Mouse (Mus musculus): ENCODE results near the gene Tmem8b. TPM values are rescaled to one million over a fixed set of nuclear protein-coding genes. Genes with fewer than 3 reads are reported as not detected.
A peak's percentile ranks its signal among the peaks of the same experiment; 100 is the strongest.

Tmem8b gene
- polyA plus RNA-seq, 1 experiment: 5.0 TPM

DNA sequence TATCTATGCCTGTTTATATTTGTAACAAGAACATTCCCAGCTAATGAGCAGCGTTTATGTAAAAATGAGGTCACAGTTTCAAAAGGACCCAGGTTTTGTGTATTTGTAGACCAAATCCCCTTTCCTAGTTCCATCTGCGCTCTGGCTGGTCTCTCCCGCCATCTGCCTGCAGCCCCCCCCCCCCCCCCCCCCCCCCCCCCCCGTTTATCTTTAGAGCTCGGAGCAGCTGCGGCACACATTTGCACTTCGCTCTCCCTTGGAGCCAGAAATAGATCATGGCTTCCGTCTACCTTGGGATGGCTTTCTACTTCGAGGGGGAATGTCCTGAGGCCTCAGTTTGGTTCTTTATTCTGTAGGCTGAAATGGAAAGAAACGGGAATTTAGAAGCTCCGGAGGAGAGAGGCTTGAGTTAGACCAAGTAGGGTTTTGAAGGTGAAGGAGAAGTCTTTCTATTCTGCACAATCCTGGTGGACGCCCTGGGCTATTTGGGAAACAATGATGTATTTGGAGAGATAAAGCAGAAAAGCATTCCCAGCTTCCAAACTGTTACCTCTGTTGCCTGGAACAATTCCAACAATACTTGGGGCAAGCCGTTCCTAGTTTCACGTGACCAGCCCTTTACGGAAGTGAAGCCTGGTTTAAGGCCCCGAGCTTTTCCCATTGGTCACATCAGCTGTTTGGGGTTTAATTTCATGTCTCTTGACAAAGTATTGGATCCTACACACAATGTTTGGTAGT lies 51.9 kb downstream of the Tmem8b start:
- H3K27me3 ChIP-seq (ENCODE audit: control insufficient read depth, insufficient read depth, low read length, poor library complexity, severe bottlenecking): no peaks in the 10 kb centered on the region
- H3K9ac ChIP-seq (ENCODE audit: low read depth, poor library complexity, severe bottlenecking): no peak overlapping the region
- H3K4me3 ChIP-seq (ENCODE audit: low read depth, low read length): no peak overlapping the region
- H3K9me3 ChIP-seq (replicated peaks; ENCODE audit: control insufficient read depth, insufficient read depth, low read length, poor library complexity, severe bottlenecking): no peaks in the 10 kb centered on the region
- no peak for TF ChIP-seq EP300 (IDR thresholded peaks at IDR 0.05; ENCODE audit: insufficient read depth, low read depth, low read length)
- TF ChIP-seq POLR2A (IDR thresholded peaks at IDR 0.05; ENCODE audit: insufficient read depth, low read length): no peak
- no peak for TF ChIP-seq CTCF (IDR thresholded peaks at IDR 0.05; ENCODE audit: low read depth, low read length)
- no peaks in the 10 kb centered on the region for H3K36me3 ChIP-seq (ENCODE audit: control insufficient read depth, insufficient read depth, low read length, poor library complexity, severe bottlenecking)
- no peaks in the 10 kb centered on the region for H3K4me1 ChIP-seq (ENCODE audit: control insufficient read depth, insufficient read depth, low read length)
- no peak overlapping the region for H3K27ac ChIP-seq (ENCODE audit: insufficient read depth, low read length)

DNA sequence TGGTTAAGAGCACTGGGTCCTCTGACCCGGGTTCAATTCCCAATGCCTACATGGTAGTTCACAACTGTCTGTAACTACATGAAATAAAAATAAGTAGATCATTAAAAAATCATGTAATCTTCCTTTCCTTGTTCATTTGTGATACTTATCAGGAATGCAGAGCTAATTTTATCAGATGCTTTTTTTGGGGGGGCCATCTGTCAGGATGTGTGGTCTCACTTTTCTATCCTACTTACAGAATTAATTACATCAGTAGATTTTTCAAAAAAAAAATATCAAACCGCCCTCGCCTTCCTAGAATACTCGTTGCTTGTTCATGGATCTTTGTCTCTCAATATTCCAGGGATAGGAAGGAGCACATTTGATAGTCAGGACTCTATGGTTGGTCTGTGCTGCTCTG lies 53.4 kb downstream of the Tmem8b start:
- H3K27ac ChIP-seq (ENCODE audit: insufficient read depth, low read length): no peak overlapping the region
- H3K9ac ChIP-seq (ENCODE audit: low read depth, poor library complexity, severe bottlenecking): no peak overlapping the region
- H3K9me3 ChIP-seq (replicated peaks; ENCODE audit: control insufficient read depth, insufficient read depth, low read length, poor library complexity, severe bottlenecking): no peaks in the 10 kb centered on the region
- no peaks in the 10 kb centered on the region for H3K36me3 ChIP-seq (ENCODE audit: control insufficient read depth, insufficient read depth, low read length, poor library complexity, severe bottlenecking)
- no peak for TF ChIP-seq POLR2A (IDR thresholded peaks at IDR 0.05; ENCODE audit: insufficient read depth, low read length)
- TF ChIP-seq EP300 (IDR thresholded peaks at IDR 0.05; ENCODE audit: insufficient read depth, low read depth, low read length): no peak
- no peak for TF ChIP-seq CTCF (IDR thresholded peaks at IDR 0.05; ENCODE audit: low read depth, low read length)
- no peak overlapping the region for H3K4me3 ChIP-seq (ENCODE audit: low read depth, low read length)
- H3K4me1 ChIP-seq (ENCODE audit: control insufficient read depth, insufficient read depth, low read length): no peaks in the 10 kb centered on the region
- no peaks in the 10 kb centered on the region for H3K27me3 ChIP-seq (ENCODE audit: control insufficient read depth, insufficient read depth, low read length, poor library complexity, severe bottlenecking)

- H3K4me1 ChIP-seq (ENCODE audit: control insufficient read depth, insufficient read depth, low read length): no peaks in the 10 kb centered on the region
- no peak overlapping the region for H3K9ac ChIP-seq (ENCODE audit: low read depth, poor library complexity, severe bottlenecking)
- no peaks in the 10 kb centered on the region for H3K36me3 ChIP-seq (ENCODE audit: control insufficient read depth, insufficient read depth, low read length, poor library complexity, severe bottlenecking)
- no peak overlapping the region for H3K4me3 ChIP-seq (ENCODE audit: low read depth, low read length)
- no peak for TF ChIP-seq EP300 (IDR thresholded peaks at IDR 0.05; ENCODE audit: insufficient read depth, low read depth, low read length)
- peak; percentile 15 for TF ChIP-seq CTCF (IDR thresholded peaks at IDR 0.05; ENCODE audit: low read depth, low read length)
- TF ChIP-seq POLR2A (IDR thresholded peaks at IDR 0.05; ENCODE audit: insufficient read depth, low read length): no peak
- no peaks in the 10 kb centered on the region for H3K27me3 ChIP-seq (ENCODE audit: control insufficient read depth, insufficient read depth, low read length, poor library complexity, severe bottlenecking)
- H3K27ac ChIP-seq (ENCODE audit: insufficient read depth, low read length): no peak overlapping the region
- H3K9me3 ChIP-seq (replicated peaks; ENCODE audit: control insufficient read depth, insufficient read depth, low read length, poor library complexity, severe bottlenecking): no peaks in the 10 kb centered on the region
Observed at GRCm38 (mm10) chr4:43724764-43725163, 56.0 kb downstream of the Tmem8b start.

DNA sequence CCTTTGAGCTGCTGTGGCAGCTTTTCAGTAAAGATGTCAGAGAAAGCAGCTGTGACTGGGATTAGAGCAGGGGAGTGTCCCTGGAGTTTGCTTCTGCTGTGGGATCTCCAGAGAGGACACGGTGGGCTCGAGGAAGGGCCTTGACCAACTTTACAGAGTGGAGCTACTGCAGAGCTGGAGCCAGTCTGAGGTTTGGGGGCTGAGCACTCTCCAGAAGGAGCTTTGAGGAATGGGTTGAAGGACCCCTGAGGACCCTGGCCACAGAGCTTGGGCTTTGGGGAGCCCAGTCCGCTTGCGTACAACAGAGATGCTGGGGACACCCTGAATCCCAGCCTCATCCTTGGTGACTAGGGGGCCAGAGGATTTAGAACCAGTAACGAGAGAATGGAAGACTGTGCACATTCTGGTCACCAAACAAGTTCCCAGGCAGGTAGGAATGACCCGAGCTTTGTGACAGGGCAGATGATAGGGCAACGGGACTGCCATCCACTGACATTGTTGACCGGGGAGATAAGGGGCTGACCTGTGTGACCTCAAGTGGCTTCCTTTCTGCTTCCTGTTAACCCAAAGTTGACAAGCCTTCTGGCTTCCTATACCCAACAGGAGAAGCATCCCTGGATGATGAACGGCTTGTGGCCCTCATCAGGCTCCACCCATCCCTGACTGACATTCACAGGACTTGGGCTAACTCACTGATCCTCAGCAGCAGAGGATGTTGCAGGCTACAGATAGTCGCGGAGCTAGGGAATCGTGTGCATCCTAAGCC lies 57.6 kb downstream of the Tmem8b start:
- TF ChIP-seq CTCF (IDR thresholded peaks at IDR 0.05; ENCODE audit: low read depth, low read length): no peak
- no peak for TF ChIP-seq EP300 (IDR thresholded peaks at IDR 0.05; ENCODE audit: insufficient read depth, low read depth, low read length)
- no peak for TF ChIP-seq POLR2A (IDR thresholded peaks at IDR 0.05; ENCODE audit: insufficient read depth, low read length)
- Histone ChIP-seq H3K9me3 (replicated peaks; ENCODE audit: control insufficient read depth, insufficient read depth, low read length, poor library complexity, severe bottlenecking) (no peaks in the 10 kb centered on the region), H3K27ac (ENCODE audit: insufficient read depth, low read length) (no peak overlapping the region), H3K4me1 (ENCODE audit: control insufficient read depth, insufficient read depth, low read length) (no peaks in the 10 kb centered on the region), H3K4me3 (ENCODE audit: low read depth, low read length) (no peak overlapping the region), H3K27me3 (ENCODE audit: control insufficient read depth, insufficient read depth, low read length, poor library complexity, severe bottlenecking) (no peaks in the 10 kb centered on the region), H3K36me3 (ENCODE audit: control insufficient read depth, insufficient read depth, low read length, poor library complexity, severe bottlenecking) (no peaks in the 10 kb centered on the region), H3K9ac (ENCODE audit: low read depth, poor library complexity, severe bottlenecking) (no peak overlapping the region)

DNA sequence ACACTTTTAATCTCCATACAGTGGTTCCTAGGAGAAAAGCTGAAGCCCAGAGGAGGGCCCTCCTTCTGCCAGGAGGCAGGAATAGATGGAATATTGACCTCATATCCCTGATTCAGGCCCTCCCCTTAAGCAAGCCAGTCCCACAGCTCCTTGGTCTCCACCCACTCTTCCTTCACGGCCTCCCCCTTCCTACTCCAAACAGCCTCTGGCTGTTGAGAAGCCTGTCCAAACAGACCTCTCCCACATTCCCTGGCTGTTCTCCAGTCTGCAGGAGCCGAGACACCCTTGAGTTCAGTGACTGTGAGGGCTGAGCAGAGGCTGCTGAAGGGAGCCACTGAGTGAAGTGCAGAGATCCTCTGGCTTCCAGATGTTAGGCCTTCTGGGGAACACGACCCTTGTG lies 58.2 kb downstream of the Tmem8b start, which contains the start of gene Hrct1:
Gene Hrct1, plus strand, starts transcription at position 194 of the 400 bp plus-strand sequence.
- H3K9me3 ChIP-seq (replicated peaks; ENCODE audit: control insufficient read depth, insufficient read depth, low read length, poor library complexity, severe bottlenecking): no peaks in the 10 kb centered on the region
- H3K27ac ChIP-seq (ENCODE audit: insufficient read depth, low read length): no peak within 1 kb of the TSS
- H3K36me3 ChIP-seq (ENCODE audit: control insufficient read depth, insufficient read depth, low read length, poor library complexity, severe bottlenecking): no peaks in the 10 kb centered on the region
- H3K4me1 ChIP-seq (ENCODE audit: control insufficient read depth, insufficient read depth, low read length): no peaks in the 10 kb centered on the region
- H3K27me3 ChIP-seq (ENCODE audit: control insufficient read depth, insufficient read depth, low read length, poor library complexity, severe bottlenecking): no peaks in the 10 kb centered on the region
- TF ChIP-seq CTCF (IDR thresholded peaks at IDR 0.05; ENCODE audit: low read depth, low read length) (no peak), POLR2A (IDR thresholded peaks at IDR 0.05; ENCODE audit: insufficient read depth, low read length) (no peak), EP300 (IDR thresholded peaks at IDR 0.05; ENCODE audit: insufficient read depth, low read depth, low read length) (no peak)
- H3K4me3 ChIP-seq (ENCODE audit: low read depth, low read length): no peak within 1 kb of the TSS
- H3K9ac ChIP-seq (ENCODE audit: low read depth, poor library complexity, severe bottlenecking): no peak within 1 kb of the TSS

Data from ES-Bruce4 (cell line).